Mouse (Mus musculus): ENCODE measurements around the gene Lims1.

GRCm38 (mm10) chr10:58412331-58412730, 89.1 kb downstream of the Lims1 start:
- no peak for TF ChIP-seq CTCF (IDR thresholded peaks at IDR 0.05; ENCODE audit: borderline replicate concordance, control insufficient read depth, extremely low read depth, insufficient read depth, low read length, poor library complexity)
- no peak for TF ChIP-seq POLR2A (IDR thresholded peaks at IDR 0.05; ENCODE audit: control insufficient read depth, extremely low read depth, insufficient read depth, low read length, poor library complexity)

Data from thymus, adult 2 months (tissue).